Mouse (Mus musculus) hindbrain, embryonic 16.5 days (tissue): ENCODE data around the gene Pfdn6. TPM values are rescaled to one million over a fixed set of nuclear protein-coding genes. Genes with fewer than 3 reads are reported as not detected.
"Not testable (repeated sequence)": the region's sequence is repeated elsewhere in the genome, so short reads cannot be mapped to it uniquely, and the experiment has no call there.

Source experiments
- ATAC-seq: fragments of 200-750 bp; cut with Nextera tagmentation; 2 replicates; pipeline ENCODE4 v1.8.0; 2017; ENCODE audit warnings: moderate TSS enrichment, moderate library complexity
- H3K27ac ChIP-seq: fragments of 300-500 bp; sonication (generic); 2 replicates; pipeline ENCODE4 v1.5.1; 2014; ENCODE audit warnings: low read depth, mild to moderate bottlenecking, control low read depth, low read length, moderate library complexity
- H3K27me3 ChIP-seq: fragments of 300-500 bp; sonication (generic); replicated peaks from 2 replicates; pipeline ENCODE4 v1.6.1; 2014; ENCODE audit warnings: low read length; ENCODE audit not compliant: control insufficient read depth, insufficient read depth
- H3K36me3 ChIP-seq: fragments of 300-500 bp; sonication (generic); 2 replicates; pipeline ENCODE4 v1.6.1; 2014; ENCODE audit warnings: mild to moderate bottlenecking, low read length, moderate library complexity, mixed read lengths; ENCODE audit not compliant: control insufficient read depth, insufficient read depth
- H3K4me1 ChIP-seq: fragments of 300-500 bp; sonication (generic); 2 replicates; pipeline ENCODE4 v1.6.1; 2014; ENCODE audit warnings: low read depth, low read length; ENCODE audit not compliant: control insufficient read depth, insufficient read depth
- H3K4me2 ChIP-seq: fragments of 300-500 bp; sonication (generic); 2 replicates; pipeline ENCODE4 v1.6.1; 2014; ENCODE audit warnings: mild to moderate bottlenecking, low read length, control low read depth, moderate library complexity
- H3K4me3 ChIP-seq: fragments of 300-500 bp; sonication (generic); 2 replicates; pipeline ENCODE4 v1.5.1; 2014; ENCODE audit warnings: mild to moderate bottlenecking, low read length, control low read depth, moderate library complexity
- H3K9ac ChIP-seq: fragments of 300-500 bp; sonication (generic); 2 replicates; pipeline ENCODE4 v1.6.1; 2014; ENCODE audit warnings: low read depth, mild to moderate bottlenecking, control low read depth, low read length, moderate library complexity
- H3K9me3 ChIP-seq: fragments of 300-500 bp; sonication (generic); 2 replicates; pipeline ENCODE4 v1.6.1; 2014; ENCODE audit warnings: mild to moderate bottlenecking, low read length, moderate library complexity; ENCODE audit not compliant: control insufficient read depth
- WGBS: fragments of 180-500 bp; shearing (Covaris S2); extraction: QIAGEN DNeasy Blood & Tissue Kit; methylation state at CpG from one replicate; pipeline ENCODE4 v1.1.7; 2014; 5-methylcytosine and 5-hydroxymethylcytosine counted together
- polyA plus RNA-seq: library from polyadenylated mRNA; unstranded; fragments of >200 nt; fragmentation: Nextera tagmentation; extraction: Ambion mirVana; gene quantifications from 2 replicates; pipeline ENCODE4 v1.2.1, GENCODE M21; 2015

The Pfdn6 gene
- 183 and 189 TPM in 2 replicates for polyA plus RNA-seq

DNA sequence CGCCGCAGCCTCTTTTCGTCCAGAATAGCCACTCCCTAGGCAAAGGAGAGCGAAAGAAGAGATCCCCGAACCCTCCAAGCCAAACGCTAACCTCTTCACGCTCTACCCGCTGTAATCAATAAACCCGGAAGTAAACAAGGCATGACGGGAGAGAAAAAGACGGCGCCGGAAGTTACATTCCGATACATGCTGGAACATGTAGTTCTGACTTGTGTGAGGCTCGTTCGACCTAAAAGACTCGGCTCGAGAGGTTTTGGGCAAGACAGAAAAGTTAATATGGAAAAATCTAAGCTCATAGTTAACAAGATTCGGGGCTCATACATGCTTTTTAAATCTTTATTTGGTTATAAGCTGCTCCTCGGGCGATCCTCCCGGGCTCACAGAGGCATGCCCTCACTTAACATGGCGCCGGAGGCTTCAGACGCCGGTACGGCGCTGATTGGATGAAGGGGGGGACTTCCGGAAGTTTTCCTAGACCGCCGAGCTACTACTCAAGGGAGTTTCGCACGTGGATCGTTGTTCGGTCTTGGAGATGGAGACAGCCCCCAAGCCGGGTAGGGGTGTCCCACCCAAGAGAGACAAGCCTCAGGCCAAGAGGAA lies at the start of gene Pfdn6, which contains the start of gene Wdr46:
Pfdn6 (minus strand) TSS at position 138 of the 600 bp plus-strand sequence.
Wdr46 (plus strand) TSS at position 455 of the 600 bp plus-strand sequence.
- Histone ChIP-seq H3K9ac (peak within 1 kb of the TSS; percentile 85), H3K4me1 (peaks cover 22% of the 10 kb centered on the region), H3K36me3 (peaks cover 15% of the 10 kb centered on the region), H3K4me3 (peak within 1 kb of the TSS; percentile 86), H3K9me3 (no peaks in the 10 kb centered on the region), H3K27ac (peak within 1 kb of the TSS; percentile 66; the same call in 1 of the 2 replicates), H3K4me2 (peak within 1 kb of the TSS; percentile 97), H3K27me3 (no peaks in the 10 kb centered on the region)
- under 1% methylated on average over 36 of the region's 36 CpGs for WGBS
- peak; percentile 92 for ATAC-seq

GRCm38 (mm10) chr17:33982136-33982535 lies 42.0 kb upstream of the Pfdn6 start:
- not testable (repeated sequence) for H3K9ac ChIP-seq, H3K9me3 ChIP-seq, H3K27ac ChIP-seq, H3K4me1 ChIP-seq, ATAC-seq, H3K36me3 ChIP-seq
- 8% methylated on average over 8 of the region's 8 CpGs for WGBS
- peak overlapping the region; percentile 53 for H3K4me3 ChIP-seq
- peak overlapping the region; percentile 59 for H3K4me2 ChIP-seq
- peaks cover 24% of the 10 kb centered on the region for H3K27me3 ChIP-seq

- H3K4me1 ChIP-seq, H3K9me3 ChIP-seq, H3K36me3 ChIP-seq: not testable (repeated sequence)
- H3K27me3 ChIP-seq = peaks cover 31% of the 10 kb centered on the region
- H3K4me2 ChIP-seq = peak overlapping the region; percentile 59
- peak overlapping the region; percentile 72 for H3K9ac ChIP-seq
- H3K4me3 ChIP-seq = peak overlapping the region; percentile 53
- 1% methylated on average over 27 of the region's 27 CpGs for WGBS
- ATAC-seq = peak; percentile 97
- H3K27ac ChIP-seq = peak overlapping the region; percentile 91
These were observed 41.2 kb upstream of the Pfdn6 start for GRCm38 (mm10) chr17:33981192-33981909.

DNA sequence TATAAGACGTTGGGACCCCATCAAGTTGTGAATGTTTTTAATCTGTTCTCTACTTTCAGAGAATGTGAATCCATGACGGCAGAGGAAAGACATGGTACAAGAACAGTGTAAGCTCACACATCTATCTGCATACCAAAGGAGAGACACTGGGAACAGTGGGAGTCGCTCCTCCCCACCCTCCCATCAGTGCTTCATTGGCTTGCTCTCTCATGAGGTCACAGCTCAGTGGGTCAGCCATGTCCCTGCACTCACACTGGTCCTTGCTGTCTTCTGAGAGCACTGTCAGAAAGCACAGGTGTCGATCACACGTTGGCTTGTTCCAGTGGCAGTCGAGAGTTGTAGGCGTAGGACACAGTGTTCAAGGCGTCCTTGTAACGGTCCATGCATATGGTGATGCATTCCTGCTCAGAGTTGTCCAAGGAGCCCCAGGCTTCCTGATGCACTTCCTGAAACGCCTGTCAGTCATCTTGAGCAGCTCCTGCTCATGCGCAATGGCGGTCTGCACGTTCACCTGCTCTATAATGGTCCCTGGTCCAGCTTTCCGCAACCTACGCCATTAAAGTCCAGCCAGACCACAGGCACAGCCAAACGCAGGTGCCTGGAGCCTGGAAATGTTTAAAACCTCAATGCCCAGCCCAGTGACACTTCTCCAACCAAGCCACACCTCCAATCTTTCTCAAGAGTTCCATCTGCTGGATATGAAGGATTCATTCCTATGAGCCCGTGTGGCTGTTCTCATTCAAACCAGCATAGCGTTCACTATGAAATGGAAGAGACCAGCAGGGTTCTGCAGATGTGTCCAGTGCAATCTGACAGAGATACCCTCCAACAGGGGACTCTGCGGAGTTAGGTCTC lies 40.3 kb upstream of the Pfdn6 start:
- H3K4me1 ChIP-seq = peaks cover 3% of the 10 kb centered on the region
- H3K27ac ChIP-seq = peak overlapping the region; percentile 13; the same call in 1 of the 2 replicates
- no peak overlapping the region for H3K9ac ChIP-seq
- H3K36me3 ChIP-seq = no peaks in the 10 kb centered on the region
- ATAC-seq = 0 out of 2 replicates have a peak, but pooled peaks have one; percentile 4
- no peaks in the 10 kb centered on the region for H3K9me3 ChIP-seq
- peaks cover 34% of the 10 kb centered on the region for H3K27me3 ChIP-seq
- WGBS = 75% methylated on average over 19 of the region's 19 CpGs
- H3K4me2 ChIP-seq = peak overlapping the region; percentile 11; the same call in 1 of the 2 replicates
- H3K4me3 ChIP-seq = no peak overlapping the region

GRCm38 (mm10) chr17:33979512-33980050 lies 39.4 kb upstream of the Pfdn6 start:
- Histone ChIP-seq H3K4me3 (no peak overlapping the region), H3K4me1 (peaks cover 3% of the 10 kb centered on the region), H3K9me3 (no peaks in the 10 kb centered on the region), H3K27me3 (peaks cover 34% of the 10 kb centered on the region), H3K9ac (no peak overlapping the region), H3K4me2 (no peak overlapping the region), H3K36me3 (no peaks in the 10 kb centered on the region), H3K27ac (no peak overlapping the region)
- no peak for ATAC-seq
- WGBS = 80% methylated on average over 6 of the region's 6 CpGs

DNA sequence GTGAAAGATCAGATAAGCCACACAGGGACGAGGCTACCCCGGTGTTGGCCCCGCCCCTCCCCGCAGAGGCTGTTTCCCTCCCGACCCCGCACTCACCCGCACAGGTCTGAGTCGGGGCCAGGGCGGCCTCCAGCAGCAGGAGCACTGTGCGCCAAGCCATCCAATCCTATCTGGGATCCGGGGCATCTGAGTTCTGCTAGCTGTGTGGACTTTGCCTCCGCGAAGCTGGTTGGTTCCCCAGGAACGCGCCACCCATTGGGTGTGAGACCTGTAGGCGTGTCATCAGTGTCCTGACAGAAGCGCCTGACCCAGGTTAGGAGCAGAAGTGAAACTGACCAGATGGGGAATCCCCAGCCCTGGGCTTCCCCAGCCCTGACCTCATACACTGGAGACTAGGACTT lies 38.5 kb upstream of the Pfdn6 start:
- under 1% methylated on average over 17 of the region's 17 CpGs for WGBS
- H3K4me1 ChIP-seq = peaks cover 3% of the 10 kb centered on the region
- H3K9ac ChIP-seq = peak overlapping the region; percentile 55
- H3K27ac ChIP-seq = no peak overlapping the region
- H3K4me2 ChIP-seq = peak overlapping the region; percentile 67
- no peaks in the 10 kb centered on the region for H3K36me3 ChIP-seq
- peaks cover 34% of the 10 kb centered on the region for H3K27me3 ChIP-seq
- H3K4me3 ChIP-seq = peak overlapping the region; percentile 41
- no peak; the same call in 1 of the 2 replicates for ATAC-seq
- no peaks in the 10 kb centered on the region for H3K9me3 ChIP-seq

- Histone ChIP-seq H3K4me3 (peak overlapping the region; percentile 41), H3K27ac (no peak overlapping the region), H3K4me1 (peaks cover 3% of the 10 kb centered on the region), H3K9ac (peak overlapping the region; percentile 55), H3K4me2 (peak overlapping the region; percentile 67), H3K9me3 (no peaks in the 10 kb centered on the region), H3K27me3 (peaks cover 34% of the 10 kb centered on the region), H3K36me3 (no peaks in the 10 kb centered on the region)
- 2% methylated on average over 57 of the region's 57 CpGs for WGBS
- no peak for ATAC-seq
These were observed 37.9 kb upstream of the Pfdn6 start for GRCm38 (mm10) chr17:33977861-33978557.

DNA sequence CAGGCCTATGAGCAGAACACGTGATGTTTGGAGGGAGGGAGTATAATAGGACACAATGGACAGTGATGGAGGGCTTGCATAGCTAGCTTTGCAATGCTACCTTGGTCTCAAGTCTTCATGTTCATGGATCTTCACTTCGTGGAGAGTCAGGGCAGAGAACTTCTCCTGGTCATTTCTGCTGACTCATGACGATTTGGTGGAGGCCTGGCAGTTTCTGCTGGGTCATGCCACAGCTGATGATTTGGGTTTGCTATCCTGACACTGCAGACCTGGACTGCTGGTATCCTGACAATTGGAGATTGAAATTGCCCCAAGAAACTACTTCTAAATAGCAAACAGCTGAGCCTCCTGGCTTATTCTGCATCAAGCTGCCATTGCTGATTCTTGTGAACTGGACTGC lies 33.4 kb upstream of the Pfdn6 start:
- WGBS = 68% methylated on average over 3 of the region's 3 CpGs

More for the DNA sequence above, 33.4 kb upstream of the Pfdn6 start:
- Histone ChIP-seq H3K27me3 (peaks cover 22% of the 10 kb centered on the region), H3K4me2 (no peak overlapping the region), H3K9ac (no peak overlapping the region), H3K9me3 (no peaks in the 10 kb centered on the region), H3K36me3 (no peaks in the 10 kb centered on the region), H3K4me1 (no peaks in the 10 kb centered on the region; the same call in 1 of the 2 replicates), H3K4me3 (no peak overlapping the region), H3K27ac (no peak overlapping the region)
- ATAC-seq = no peak
